Mouse (Mus musculus) CD4-positive helper T cell, adult 2 months (primary cell): ENCODE results near the gene Orc5.

Experiments used
- DNase-seq: peaks from one replicate; pipeline ENCODE4 v3.0.0-alpha.2; 2012; ENCODE audit warnings: low read depth, missing footprints, low spot score

Gene Orc5

GRCm38 (mm10) chr5:22550033-22550551 lies at the start of gene Orc5:
TSS of gene Orc5 (minus strand) at chr5:22550429.
- DNase-seq: peak; percentile 94

- no peak for DNase-seq
Measured at GRCm38 (mm10) chr5:22596981-22597380, 46.8 kb upstream of the Orc5 start.

- DNase-seq: no peak
Measured at GRCm38 (mm10) chr5:22589370-22589966, 39.2 kb upstream of the Orc5 start.

- DNase-seq: peak; percentile 57
Measured at GRCm38 (mm10) chr5:22587492-22587891, 37.3 kb upstream of the Orc5 start.

GRCm38 (mm10) chr5:22584556-22584955 lies 34.3 kb upstream of the Orc5 start:
- no peak for DNase-seq

- no peak for DNase-seq
Measured at GRCm38 (mm10) chr5:22578011-22578410, 27.8 kb upstream of the Orc5 start.

GRCm38 (mm10) chr5:22574751-22575150 lies 24.5 kb upstream of the Orc5 start:
- no peak for DNase-seq

- no peak for DNase-seq
Measured at GRCm38 (mm10) chr5:22574161-22574560, 23.9 kb upstream of the Orc5 start.

- DNase-seq: no peak
Measured at GRCm38 (mm10) chr5:22573696-22574095, 23.5 kb upstream of the Orc5 start.

- no peak for DNase-seq
Measured at GRCm38 (mm10) chr5:22572881-22573280, 22.7 kb upstream of the Orc5 start.

GRCm38 (mm10) chr5:22572456-22572855 lies 22.2 kb upstream of the Orc5 start:
- DNase-seq: no peak

GRCm38 (mm10) chr5:22565708-22566107 lies 15.5 kb upstream of the Orc5 start:
- no peak for DNase-seq

- no peak for DNase-seq
Measured at GRCm38 (mm10) chr5:22559801-22560200, 9.6 kb upstream of the Orc5 start.

- no peak for DNase-seq
Measured at GRCm38 (mm10) chr5:22557491-22558113, 7.4 kb upstream of the Orc5 start.

GRCm38 (mm10) chr5:22556713-22557112 lies 6.5 kb upstream of the Orc5 start:
- DNase-seq: no peak

GRCm38 (mm10) chr5:22552233-22552765 lies 2.1 kb upstream of the Orc5 start:
- DNase-seq: no peak

- DNase-seq: no peak
Measured at GRCm38 (mm10) chr5:22549366-22550032, 730 bp downstream of the Orc5 start.

GRCm38 (mm10) chr5:22548556-22549161 lies 1.6 kb downstream of the Orc5 start:
- DNase-seq: no peak

- no peak for DNase-seq
Measured at GRCm38 (mm10) chr5:22546536-22546935, 3.7 kb downstream of the Orc5 start.

GRCm38 (mm10) chr5:22545305-22545704 lies 4.9 kb downstream of the Orc5 start:
- DNase-seq: no peak

- no peak for DNase-seq
Measured at GRCm38 (mm10) chr5:22542676-22543075, 7.6 kb downstream of the Orc5 start.

- DNase-seq: no peak
Measured at GRCm38 (mm10) chr5:22538996-22539600, 11.1 kb downstream of the Orc5 start.
